Mouse (Mus musculus): ENCODE measurements around the gene Gm20820. TPM values are rescaled to one million over a fixed set of nuclear protein-coding genes. Genes with fewer than 3 reads are reported as not detected.
"Not testable (repeated sequence)": the region's sequence is repeated elsewhere in the genome, so short reads cannot be mapped to it uniquely, and the experiment has no call there.

The Gm20820 gene
- not detected for total RNA-seq (2021)

- DNase-seq (ENCODE audit: low spot score in 2 of 2); intact Hi-C loops (cut with DNase I): not testable (repeated sequence)
Observed at GRCm38 (mm10) chrY:86061472-86061871, at the start of gene Gm20820. Gene Gm20820, plus strand, starts transcription at chrY:86061772.
